In genomic region chr7:4603873-4604272, GRCm38 (mm10) we compare ENCODE assay signal across 26 mouse cellular contexts. TPM values are rescaled to one million over a fixed set of nuclear protein-coding genes. Genes with fewer than 3 reads are reported as not detected.
"Had no signal": no experiment of that assay in that cellular context is flagged by ENCODE, and none has a peak within 500 bp of the region (broad histone marks: within the 10 kb centered on the region; RNA-seq: fewer than 3 reads in every experiment).

Ptprh (minus strand) TSS chr7:4604041.

- H3K4me3 ChIP-seq: layer of hippocampus, adult 2 months; limb, embryonic 12.5 days; limb, embryonic 15.5 days; liver, embryonic 12.5 days; liver, embryonic 15.5 days; lung, embryonic 15.5 days; megakaryocyte, embryonic 14.5 days; neural tube, embryonic 12.5 days; neural tube, embryonic 15.5 days had no signal

- ATAC-seq: hindbrain, embryonic 16.5 days; liver, embryonic 12.5 days had no signal

- H3K27ac ChIP-seq: layer of hippocampus, adult 2 months; limb, embryonic 12.5 days; limb, embryonic 15.5 days; liver, embryonic 12.5 days; liver, embryonic 15.5 days; lung, embryonic 15.5 days; neural tube, embryonic 12.5 days; neural tube, embryonic 15.5 days had no signal

- H3K9ac ChIP-seq: limb, embryonic 12.5 days; limb, embryonic 15.5 days; liver, embryonic 12.5 days; liver, embryonic 15.5 days; lung, embryonic 15.5 days; neural tube, embryonic 12.5 days; neural tube, embryonic 15.5 days had no signal

- DNase-seq: kidney, adult 18-20 months; kidney, adult 9 months; kidney, postnatal 14 days; kidney, postnatal 4 days; layer of hippocampus, adult 9-11 months; left cerebral cortex, postnatal 4 days; lung, adult 18-20 months; lung, postnatal 10 days; lung, postnatal 36 days; midbrain, embryonic 14.5 days; retina, postnatal 1 day; right cerebral cortex, postnatal 25 days; thymus, adult 18-20 months; thymus, postnatal 36 days had no signal

- H3K27me3 ChIP-seq: limb, embryonic 12.5 days; limb, embryonic 15.5 days; liver, embryonic 12.5 days; liver, embryonic 15.5 days; lung, embryonic 15.5 days; neural tube, embryonic 12.5 days; neural tube, embryonic 15.5 days had no signal

- H3K36me3 ChIP-seq: limb, embryonic 12.5 days; limb, embryonic 15.5 days; liver, embryonic 12.5 days; liver, embryonic 15.5 days; lung, embryonic 15.5 days; neural tube, embryonic 12.5 days; neural tube, embryonic 15.5 days had no signal

- H3K4me1 ChIP-seq: limb, embryonic 12.5 days; limb, embryonic 15.5 days; lung, embryonic 15.5 days; megakaryocyte, embryonic 14.5 days; neural tube, embryonic 12.5 days; neural tube, embryonic 15.5 days had no signal

- H3K9me3 ChIP-seq: limb, embryonic 15.5 days; liver, embryonic 12.5 days; liver, embryonic 15.5 days; lung, embryonic 15.5 days; neural tube, embryonic 12.5 days; neural tube, embryonic 15.5 days had no signal

- H3K4me2 ChIP-seq: limb, embryonic 12.5 days; limb, embryonic 15.5 days; liver, embryonic 12.5 days; liver, embryonic 15.5 days; lung, embryonic 15.5 days; midbrain, embryonic 11.5 days; neural tube, embryonic 12.5 days; neural tube, embryonic 15.5 days had no signal

RNA-seq across cellular contexts. Expression of gene Ptprh, which starts in this region (rescaled TPM):
- polyA plus RNA-seq: kidney, embryonic 16.5 days; limb, embryonic 12.5 days; limb, embryonic 15.5 days; liver, embryonic 12.5 days; liver, embryonic 15.5 days; lung, embryonic 15.5 days; midbrain, embryonic 11.5 days; neural tube, embryonic 12.5 days had no signal
